Mouse (Mus musculus) cerebellum, adult 9-11 months (tissue): ENCODE results near the gene Prkcg.
"Not testable (repeated sequence)": the region's sequence is repeated elsewhere in the genome, so short reads cannot be mapped to it uniquely, and the experiment has no call there.

Experiments
- DNase-seq: peaks from one replicate; pipeline ENCODE4 v3.0.0; 2022

Gene Prkcg

DNA sequence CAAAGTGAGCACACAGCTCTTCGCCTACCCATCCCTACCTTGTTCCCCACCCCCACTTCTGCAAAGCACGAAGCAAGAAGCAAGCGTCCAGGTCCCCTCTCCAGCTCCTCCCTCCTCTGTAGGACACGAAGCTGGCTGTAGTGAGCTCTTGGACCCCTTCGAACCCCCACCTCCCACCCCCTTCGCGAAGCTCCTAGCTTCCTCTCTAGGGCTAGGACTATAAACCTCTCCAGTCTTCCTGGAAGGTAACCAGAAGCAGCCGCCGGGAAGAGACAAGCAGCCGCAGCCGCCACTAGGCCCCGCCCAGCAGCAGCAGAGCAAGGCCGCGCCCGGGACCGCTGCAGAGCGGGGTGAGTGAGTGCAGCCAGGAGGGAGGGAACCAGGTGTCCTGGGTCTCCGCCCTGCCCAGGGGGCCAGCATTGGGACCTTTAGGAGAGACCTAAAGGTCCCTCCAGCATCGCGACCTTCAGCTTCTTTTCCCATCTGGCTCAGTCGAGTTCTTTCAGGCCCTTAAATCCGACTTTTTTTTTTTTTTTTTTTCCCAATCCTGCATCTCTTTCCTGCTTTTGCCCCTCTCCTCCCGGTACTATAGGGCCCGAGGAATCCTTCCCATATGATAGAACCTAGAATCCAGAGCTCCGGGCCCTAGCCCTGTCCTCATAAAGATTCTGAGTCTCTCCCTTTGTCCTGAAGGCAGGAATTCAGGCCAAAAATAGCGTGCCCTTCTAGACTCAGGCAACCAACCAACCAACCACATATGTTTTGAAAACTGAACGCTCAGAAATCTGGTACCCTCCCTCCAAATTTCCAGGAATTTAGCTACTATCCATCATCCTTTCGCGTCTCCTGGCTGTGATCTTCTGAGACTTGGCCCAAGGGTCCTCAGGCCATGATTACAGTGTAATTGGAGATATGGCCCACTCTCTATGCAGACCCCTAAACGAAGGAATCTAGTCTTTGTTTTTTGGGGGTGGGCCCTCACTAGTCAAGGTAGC lies at the start of gene Prkcg, which contains the start of gene Myadm:
Gene Prkcg (plus strand): TSS at position 204 of the 995 bp plus-strand sequence.
Gene Myadm (plus strand): TSS at position 105 of the 995 bp plus-strand sequence.
- peak; percentile 86 for DNase-seq

- DNase-seq: no peak
These were observed 49.8 kb upstream of the Prkcg start for GRCm38 (mm10) chr7:3239193-3239592.

DNA sequence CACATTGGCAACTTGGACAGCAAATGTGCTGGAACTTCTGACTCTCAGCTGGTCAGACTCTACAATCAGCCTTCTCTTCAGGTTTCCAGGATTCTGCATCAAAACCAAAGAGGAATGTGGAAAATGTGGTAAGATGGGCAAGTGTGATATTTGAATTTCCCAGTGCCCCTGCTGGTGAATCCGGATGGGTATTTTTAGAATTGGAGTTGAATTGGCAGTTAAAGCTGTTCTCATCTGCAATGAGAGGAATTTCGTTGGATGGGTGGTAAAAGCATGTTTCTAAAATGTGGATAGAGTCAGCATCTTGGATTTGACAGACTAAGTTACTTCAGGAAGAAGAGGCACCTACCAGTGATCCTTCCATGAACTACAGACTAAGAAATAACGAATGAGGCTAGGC lies 28.3 kb upstream of the Prkcg start:
- no peak for DNase-seq

DNA sequence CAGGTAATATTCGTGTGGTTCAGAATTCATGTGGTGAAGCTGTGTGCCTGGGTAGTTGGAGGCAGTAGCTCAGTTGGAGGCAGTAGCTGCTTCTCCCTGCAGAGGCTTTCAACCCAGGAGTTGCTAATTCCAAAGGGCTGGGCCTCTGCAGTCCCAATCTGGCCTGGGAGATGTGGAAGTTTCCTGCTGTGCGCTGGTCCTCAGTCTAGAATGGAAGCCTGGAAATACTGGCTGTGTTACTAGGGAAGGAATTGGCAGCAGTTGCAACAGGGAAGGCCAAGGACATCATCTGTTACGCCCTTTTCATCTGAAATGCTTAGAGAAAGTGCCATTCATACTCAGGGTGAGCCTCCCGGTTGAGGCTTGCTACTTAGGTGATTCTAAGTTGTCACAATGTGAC lies 27.5 kb upstream of the Prkcg start:
- no peak for DNase-seq

DNA sequence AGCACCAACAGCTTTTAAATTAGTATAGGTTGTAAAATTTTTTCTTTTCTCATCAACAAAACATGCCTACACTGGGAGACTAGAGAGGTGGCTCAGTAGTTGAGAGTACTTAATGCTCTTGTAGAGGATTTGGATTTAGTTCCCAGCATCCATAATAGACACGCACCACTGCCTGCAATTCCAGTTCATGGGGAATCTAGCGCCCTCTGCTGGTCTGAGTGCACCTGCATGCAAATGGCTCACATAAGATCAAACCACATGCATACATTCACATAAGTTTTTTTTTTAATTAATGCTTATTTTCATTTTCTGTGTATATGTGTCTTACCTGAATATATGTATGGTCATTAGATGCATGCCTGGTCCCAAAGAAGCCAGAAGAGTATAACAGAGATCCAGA lies 26.2 kb upstream of the Prkcg start:
- DNase-seq: no peak

- DNase-seq: no peak
These were observed 24.5 kb upstream of the Prkcg start for GRCm38 (mm10) chr7:3264390-3265022.

- no peak for DNase-seq
These were observed 23.7 kb upstream of the Prkcg start for GRCm38 (mm10) chr7:3265311-3265710.

GRCm38 (mm10) chr7:3267261-3267660 lies 21.7 kb upstream of the Prkcg start:
- DNase-seq: no peak

DNA sequence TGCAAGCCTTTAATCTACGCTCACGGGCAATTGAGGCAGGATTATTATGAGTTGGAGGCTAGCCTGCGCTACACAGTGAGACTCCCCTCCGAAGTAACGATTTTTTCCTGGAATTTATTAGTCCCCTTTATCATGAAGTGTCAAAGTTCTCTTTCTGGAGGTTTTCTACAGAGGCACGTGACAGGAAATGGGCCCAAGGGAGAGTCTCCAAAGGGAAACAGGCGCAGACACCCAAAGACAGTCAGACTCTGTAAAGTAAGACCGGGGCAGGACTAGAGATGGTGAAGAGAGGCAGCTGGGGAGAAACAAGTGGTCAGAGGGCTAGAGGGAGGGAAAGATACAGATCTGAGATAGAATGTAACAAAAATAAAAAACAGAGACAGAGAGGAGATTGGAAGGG lies 21.1 kb upstream of the Prkcg start:
- DNase-seq: no peak

- DNase-seq: no peak
These were observed 20.7 kb upstream of the Prkcg start for GRCm38 (mm10) chr7:3268291-3268690.

DNA sequence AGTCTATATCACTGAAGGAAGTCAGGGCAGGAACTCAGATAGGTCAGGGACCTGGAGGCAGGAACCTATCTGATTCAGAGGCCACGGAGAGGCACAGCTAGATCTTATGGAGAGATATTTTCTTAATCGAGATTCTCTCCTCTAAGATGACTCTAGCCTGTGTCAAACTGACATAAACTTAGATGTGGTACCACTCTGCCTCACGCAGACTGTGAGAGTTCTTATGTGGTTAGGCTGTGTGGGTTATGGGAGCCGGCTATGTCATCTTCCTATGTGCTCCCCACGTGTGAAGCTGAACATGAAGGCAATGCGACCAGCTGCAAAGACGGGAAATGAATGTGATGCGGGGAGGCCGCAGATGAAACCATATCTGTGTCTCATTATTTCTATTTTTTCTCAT lies 16.8 kb upstream of the Prkcg start:
- no peak for DNase-seq

DNA sequence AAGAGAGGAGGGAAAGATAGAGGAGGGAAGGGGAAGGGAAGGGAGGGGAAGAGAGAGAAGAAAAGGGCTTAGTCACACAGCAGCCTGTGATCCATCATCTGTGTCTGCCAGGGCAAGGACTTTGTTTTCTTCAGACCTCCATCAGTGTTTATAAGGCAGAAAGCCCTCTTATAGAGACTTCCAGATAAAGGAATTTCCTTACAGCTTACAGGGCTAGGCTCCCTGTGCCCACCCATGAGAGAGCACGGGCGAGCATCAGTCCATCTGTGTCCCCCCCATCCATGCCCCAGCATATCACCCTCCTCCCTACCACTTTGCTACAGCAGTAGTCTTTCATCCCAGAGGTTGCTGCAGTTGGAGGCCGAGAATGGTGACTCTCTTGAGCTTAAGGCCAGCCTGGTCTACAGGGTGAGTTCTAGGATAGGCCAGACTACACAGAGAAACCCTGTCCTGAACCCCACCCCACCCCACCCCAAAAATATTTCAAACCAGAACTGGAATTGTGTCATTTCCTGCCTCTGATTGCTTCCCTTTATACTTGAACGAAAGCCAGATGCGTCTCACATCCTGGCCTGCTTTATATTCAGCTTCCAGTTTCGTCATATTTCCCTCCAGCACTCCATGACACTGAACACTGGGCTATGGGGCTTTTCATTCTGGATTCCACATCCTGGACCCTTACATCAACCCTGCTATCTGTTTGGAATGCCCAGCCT lies 13.4 kb upstream of the Prkcg start:
- no peak for DNase-seq

- DNase-seq: not testable (repeated sequence)
These were observed 12.2 kb upstream of the Prkcg start for GRCm38 (mm10) chr7:3276781-3277180.

DNA sequence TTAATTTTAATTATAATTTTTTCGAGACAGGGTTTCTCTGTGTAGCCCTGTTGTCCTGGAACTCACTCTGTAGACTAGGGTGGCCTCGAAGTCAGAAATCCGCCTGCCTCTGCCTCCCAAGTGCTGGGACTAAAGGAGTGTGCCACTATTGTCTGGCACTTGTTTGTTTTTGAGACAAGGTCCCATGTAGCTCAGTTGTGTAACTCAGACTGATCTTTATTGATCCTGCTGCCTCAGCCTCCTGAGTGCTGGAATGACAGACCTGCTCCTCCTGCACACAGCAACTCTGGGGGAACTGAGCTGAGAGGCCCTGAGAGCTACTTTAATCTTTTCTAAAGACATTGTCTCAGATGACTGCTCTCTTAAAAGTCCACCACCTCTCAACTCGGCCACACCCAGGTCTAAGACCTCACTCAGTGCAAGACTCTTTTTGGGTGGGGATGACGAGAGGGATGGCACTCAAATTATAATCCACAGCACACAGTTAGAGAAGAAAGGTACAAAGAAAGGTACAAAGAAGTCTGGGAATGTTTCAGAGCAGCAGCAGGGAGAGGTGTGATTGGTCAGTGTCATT lies 8.8 kb upstream of the Prkcg start:
- no peak for DNase-seq

DNA sequence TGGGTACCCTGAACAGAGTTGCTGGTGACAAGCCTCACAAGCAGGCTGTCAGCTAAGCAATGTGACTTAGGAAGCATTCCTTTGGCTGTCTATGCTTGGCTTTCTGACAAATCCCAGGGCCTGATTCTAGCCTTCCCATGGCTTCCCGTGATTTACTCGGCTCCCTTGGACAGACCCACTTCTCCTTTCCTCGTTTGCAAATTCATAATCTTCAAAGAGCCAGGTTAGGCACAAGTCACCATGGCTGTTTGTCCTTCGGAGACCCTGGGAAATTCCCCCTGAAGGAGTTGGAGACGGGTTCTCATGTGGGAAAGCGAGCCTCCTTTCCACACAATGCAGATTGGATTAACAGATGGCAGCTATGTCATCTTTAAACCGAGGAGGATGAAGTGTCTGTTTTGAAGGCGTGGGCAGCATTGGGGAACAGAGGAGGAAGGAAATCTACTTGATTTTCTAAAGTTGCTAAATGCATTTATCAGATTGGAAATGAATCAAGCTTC lies 8.3 kb upstream of the Prkcg start:
- DNase-seq: no peak

GRCm38 (mm10) chr7:3281741-3282140 lies 7.2 kb upstream of the Prkcg start:
- DNase-seq: no peak

DNA sequence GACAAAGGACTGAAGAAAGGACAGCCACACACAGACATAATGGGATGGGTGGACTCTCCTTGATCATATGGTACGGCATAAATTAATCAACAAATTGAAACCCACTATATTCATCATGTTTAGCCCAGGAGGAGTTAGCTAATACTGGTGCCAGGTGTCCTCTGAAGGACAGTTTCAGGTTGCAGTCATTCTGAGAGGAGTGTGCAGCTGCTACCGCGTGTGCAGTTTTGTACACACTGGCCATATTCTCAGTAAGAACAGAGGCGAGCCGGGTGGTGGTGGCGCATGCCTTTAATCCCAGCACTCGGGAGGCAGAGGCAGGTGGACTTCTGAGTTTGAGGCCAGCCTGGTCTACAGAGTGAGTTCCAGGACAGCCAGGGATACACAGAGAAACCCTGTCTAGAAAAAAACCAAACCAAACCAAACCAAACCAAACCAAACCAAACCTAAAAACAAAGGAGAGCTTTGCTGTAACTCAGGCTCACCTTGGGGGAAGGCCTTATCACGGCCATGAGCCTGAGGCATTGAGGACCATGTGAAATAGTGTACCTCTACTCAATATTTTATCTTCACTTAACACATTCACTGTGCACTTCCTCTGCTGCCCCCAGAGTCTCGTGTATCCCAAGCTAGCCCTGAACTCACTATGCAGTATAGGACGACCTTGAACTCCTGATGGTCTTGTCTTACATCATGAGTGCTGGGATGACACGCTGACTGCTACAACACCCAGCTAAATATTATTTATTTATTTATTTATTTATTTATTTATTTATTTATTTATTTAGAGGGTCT lies 5.7 kb upstream of the Prkcg start:
- DNase-seq: no peak

DNA sequence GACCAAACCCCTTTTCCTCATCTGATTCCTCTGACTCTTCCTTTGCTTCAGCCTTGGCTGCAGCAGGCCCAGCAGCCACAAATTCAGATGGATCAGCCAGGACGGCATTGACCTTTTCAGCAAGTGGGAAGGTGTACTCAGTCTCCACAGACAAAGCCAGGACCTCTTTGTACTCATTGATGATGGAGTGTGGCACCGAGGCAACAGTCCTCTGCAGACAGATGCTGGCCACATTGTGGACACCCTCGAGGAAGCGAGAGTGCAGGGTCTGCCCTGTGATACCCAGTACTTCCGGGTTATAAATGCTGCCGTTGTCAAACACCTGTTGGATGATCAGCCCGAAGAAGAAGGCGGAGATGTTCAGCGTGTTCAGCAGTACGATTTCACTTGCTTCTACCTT lies 4.4 kb upstream of the Prkcg start:
- DNase-seq: no peak

- DNase-seq: no peak
These were observed 2.9 kb upstream of the Prkcg start for GRCm38 (mm10) chr7:3286036-3286435.

- no peak for DNase-seq
These were observed 1.8 kb upstream of the Prkcg start for GRCm38 (mm10) chr7:3287186-3287585.

DNA sequence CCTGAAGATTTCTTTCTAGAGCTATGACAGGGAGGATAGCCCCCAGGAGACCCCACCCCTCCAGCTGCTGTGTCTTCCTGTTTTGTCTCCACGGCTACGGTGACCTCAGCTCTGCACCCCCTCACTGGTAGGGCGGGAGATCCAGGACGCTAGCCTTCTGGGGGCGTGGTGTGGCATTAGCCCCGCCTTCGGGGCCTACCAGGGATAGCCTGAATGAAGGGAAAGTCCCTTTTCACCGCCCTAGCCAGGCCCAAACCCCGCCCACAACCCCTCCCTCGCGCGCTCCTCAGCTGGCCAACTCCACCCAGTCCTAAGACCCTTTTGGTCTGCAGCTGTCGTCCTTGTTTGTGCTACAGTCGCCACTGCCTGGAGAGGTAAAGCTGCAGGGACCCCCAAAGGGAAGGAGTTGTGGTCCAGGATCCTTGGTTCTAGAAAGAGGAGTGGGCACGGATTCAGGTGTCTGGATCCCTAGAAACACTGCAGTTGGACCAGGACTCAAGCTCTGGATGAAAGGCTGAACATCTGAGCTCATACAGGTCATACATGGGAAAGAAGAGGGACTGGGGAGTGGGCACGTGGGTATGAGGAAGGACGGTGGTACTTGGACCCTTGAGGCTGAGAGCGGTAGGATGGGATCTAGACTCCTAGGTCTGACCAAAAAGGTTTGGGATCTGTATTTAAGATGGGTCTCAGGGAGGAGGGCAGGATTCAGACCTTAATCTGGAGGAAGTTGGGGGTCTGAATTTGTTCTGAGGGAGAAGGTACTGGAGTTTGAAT lies 1.5 kb downstream of the Prkcg start:
- DNase-seq: peak; percentile 94
